Mouse (Mus musculus) kidney, postnatal 14 days (tissue): ENCODE measurements around the gene Ric8b.

Experiments
- DNase-seq: peaks from one replicate; pipeline ENCODE4 v3.0.0; 2022; ENCODE audit warnings: mixed read lengths

The Ric8b gene

DNA sequence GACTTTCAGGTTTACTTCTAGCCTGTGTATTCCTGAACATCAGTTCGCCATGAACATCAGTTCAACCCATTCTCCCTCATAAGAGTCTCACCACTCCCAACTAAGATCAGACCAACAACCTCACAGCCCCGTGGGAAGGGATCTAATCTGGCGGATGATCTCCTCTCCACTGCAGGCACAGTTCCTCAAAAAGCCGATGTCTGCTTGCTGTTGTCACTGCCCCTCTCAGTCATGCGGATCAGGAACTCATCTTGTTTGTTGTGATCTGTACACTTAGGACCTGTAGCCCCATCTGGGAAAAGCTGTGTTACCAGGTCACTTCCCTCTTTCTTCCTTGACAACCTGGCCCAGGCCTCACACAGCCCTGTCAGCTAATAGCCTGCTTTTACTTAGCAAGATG lies 45.7 kb downstream of the Ric8b start:
- DNase-seq, result no peak

- no peak for DNase-seq
Measured at GRCm38 (mm10) chr10:84963726-84964125, 46.3 kb downstream of the Ric8b start.

DNA sequence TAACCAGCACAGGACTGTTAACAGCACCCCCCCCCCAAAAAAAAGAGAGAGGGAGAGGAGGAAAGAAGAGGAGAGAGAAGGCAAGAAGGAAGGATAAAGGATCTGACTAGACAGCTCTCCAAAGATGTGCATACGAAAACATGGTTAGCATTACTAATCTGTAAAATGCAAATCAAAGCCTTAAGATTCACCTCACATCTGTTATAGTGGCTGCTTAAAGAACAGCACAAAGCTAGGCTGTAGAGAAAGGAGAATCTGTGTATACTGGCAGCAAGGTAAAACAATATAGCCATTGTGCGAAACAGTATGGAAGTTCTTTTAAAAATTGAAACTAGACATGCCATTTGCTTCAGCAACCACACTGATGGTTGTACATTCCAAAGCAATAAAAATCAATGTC lies 49.1 kb downstream of the Ric8b start:
- no peak for DNase-seq

DNA sequence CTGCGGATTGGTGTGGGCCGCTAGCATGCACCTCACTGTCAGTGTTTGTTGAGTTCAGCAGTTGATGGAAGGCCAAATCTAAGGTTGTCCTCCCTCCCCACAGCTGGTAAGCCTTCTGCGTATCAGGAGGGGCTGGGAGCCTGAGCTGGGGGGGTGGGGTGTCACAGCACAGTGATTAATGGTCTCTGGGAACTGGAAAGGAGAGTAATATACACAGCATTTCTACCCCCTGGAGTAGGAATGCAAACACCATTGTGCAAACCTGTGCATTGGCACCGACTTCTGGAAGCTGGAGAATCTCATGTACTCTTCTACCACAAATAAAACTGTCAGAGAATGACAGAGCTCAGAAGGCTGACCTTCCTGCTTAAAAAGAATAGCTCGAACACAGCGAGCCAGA lies 50.2 kb downstream of the Ric8b start:
- DNase-seq, result peak; percentile 57

GRCm38 (mm10) chr10:84968852-84969704 lies 51.7 kb downstream of the Ric8b start:
- DNase-seq, result peak; percentile 27

DNA sequence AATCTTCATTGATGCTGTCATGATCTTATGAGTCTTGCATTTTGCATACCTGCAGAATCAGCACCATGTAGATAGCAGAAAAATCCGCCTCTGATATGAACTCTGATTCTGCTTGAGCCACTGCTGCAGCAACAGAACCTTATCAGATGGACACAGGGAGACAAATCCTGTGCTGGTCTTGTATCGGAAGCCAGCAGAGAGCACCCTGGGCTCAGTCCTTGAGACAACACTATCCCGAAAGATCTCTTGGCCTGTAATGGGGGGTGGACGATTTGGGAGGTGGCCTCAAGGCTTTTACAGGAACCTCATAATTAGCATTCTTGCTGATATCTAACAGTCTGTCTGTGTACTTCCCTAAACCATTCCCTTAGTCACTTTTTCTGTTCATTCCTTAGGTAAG lies 57.8 kb downstream of the Ric8b start:
- no peak for DNase-seq

- DNase-seq, result peak; percentile 41
Measured at GRCm38 (mm10) chr10:84976588-84977351, 59.4 kb downstream of the Ric8b start.

- DNase-seq, result no peak
Measured at GRCm38 (mm10) chr10:84980291-84980690, 62.9 kb downstream of the Ric8b start.

- no peak for DNase-seq
Measured at GRCm38 (mm10) chr10:84981441-84981840, 64.0 kb downstream of the Ric8b start.

DNA sequence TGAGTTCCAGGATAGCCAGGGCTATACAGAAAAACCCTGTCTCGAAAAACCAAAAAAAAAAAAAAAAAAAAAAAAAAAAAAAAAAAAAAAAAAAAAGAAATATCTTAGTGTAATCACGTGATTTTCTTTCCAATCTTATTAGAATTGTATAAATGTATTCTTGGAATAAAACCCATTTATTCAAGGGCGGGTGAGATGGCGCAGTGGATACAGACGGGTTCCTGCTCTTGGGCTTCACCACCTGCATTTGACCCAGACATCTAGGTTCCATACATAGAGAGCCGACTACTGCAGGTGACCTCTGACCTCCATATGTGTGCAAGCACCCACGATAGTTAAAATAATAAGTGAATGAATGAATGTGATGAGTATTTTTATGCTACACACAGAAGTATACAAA lies 65.3 kb downstream of the Ric8b start:
- no peak for DNase-seq

- peak; percentile 57 for DNase-seq
Measured at GRCm38 (mm10) chr10:84985956-84986355, 68.5 kb downstream of the Ric8b start.

DNA sequence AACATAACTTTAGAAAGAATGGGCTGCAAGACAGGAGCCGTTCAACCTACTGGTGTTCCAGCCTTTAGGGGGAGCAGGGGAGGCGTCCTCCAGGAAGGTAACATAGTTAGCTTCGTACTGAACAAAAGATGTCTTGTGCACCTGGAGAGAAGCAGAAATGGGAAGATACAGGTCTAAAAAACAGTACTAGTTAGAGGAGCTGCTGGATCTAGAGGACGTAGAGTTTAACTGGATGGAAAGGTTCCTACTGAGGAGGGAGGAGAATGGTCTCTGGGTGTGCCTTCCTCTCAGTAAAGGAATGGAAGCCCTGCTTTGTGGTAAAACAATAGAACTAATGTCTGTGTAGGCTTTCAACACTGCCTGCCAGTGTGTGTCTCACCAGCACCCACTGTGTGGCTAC lies 70.2 kb downstream of the Ric8b start:
- no peak for DNase-seq

DNA sequence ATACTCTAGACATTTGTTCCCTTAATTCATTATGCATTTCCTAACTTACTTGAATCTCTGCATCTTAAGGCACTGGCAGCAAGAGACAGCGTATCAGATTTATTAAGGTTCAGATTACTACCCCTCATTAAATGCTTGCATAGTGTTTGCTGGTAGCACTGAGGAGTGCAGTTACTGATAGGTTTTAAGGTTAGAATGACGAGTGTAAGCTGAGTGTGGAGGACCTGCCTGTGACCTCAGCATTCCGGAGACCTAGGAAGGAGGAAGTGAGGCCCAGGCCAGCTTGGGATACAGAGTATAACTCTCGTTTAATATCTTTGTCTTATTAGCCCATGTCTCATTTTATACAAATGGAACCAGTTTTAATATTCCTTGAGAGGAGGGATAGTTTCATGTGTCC lies 71.2 kb downstream of the Ric8b start:
- DNase-seq, result no peak

- no peak for DNase-seq
Measured at GRCm38 (mm10) chr10:84994346-84994745, 76.9 kb downstream of the Ric8b start.

GRCm38 (mm10) chr10:84994971-84995370 lies 77.6 kb downstream of the Ric8b start:
- no peak for DNase-seq

DNA sequence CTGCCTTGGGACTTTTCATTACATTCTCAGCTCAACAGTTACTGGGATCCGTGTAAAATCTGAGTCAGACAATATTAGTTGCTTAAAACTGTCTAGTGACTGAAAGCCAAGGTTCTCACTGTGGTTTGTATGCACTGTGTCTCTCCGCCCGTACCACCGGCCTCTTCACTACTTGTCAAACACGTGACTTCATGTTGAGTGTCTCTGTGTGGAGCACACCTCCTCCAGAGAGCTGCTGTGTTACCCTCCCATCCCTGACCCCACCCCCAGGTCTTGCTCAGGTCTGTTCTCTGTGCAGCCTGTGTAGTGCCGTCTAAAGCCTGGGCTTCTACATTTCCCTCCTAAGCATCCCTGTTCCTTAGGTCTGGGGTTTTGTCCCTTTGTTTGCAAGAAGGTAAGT lies 79.0 kb downstream of the Ric8b start:
- no peak for DNase-seq

- no peak for DNase-seq
Measured at GRCm38 (mm10) chr10:84997571-84998224, 80.3 kb downstream of the Ric8b start.

DNA sequence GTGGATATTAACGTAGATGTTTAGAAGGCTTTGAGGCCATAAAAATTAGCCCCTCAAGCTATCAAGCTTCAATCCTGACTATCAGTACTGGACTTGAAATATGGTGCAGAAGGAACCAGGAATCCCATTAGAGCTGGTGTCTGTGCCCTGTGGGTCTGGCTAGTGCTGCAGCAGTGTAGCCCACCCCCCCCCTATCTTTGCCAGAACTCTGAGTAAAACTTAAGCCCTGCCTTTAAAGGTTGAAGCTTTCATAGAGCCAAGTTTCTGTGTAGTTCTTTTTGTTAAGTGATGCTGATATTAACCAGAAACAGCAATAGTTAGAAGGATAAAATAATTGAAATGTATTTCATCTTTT lies 80.8 kb downstream of the Ric8b start:
- no peak for DNase-seq

DNA sequence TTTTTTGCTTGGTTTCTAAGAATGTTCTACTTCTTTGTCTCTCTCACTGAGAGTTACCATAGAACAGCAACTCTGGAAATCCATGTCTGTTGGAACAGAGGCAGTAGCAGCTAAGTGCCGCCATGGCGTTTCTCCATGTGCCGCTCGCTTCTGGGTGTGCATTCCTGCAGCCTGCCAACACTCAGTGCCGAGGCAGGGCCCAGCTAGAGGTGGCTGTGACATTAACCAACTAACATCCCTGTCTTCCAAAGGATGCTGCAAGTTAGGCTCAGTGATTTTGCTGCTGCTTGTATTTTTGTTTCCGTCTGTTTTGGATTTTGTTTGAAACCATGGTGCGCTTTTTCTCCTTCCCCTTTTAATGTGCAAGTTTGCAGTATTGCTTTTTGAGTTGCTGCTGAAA lies 84.5 kb downstream of the Ric8b start:
- no peak for DNase-seq

- no peak for DNase-seq
Measured at GRCm38 (mm10) chr10:85003190-85004026, 86.0 kb downstream of the Ric8b start.

GRCm38 (mm10) chr10:85006573-85007310 lies 89.3 kb downstream of the Ric8b start:
- DNase-seq, result no peak
